10 mouse cellular contexts compared by ENCODE assay signal in genomic region chr3:30219891-30220290, GRCm38 (mm10).
A peak's percentile ranks its signal among the peaks of the same experiment; 100 is the strongest.
DNase-seq lines count a peak whose midpoint lies in the region; ATAC-seq and TF ChIP-seq lines count a peak whose summit lies in the region.
"Had no signal": no experiment of that assay in that cellular context is flagged by ENCODE, and none has a peak within 500 bp of the region (broad histone marks: within the 10 kb centered on the region; RNA-seq: fewer than 3 reads in every experiment).

No protein-coding gene starts in this region.

- peak overlapping the region; percentile 52 for H3K4me2 ChIP-seq in kidney, embryonic 15.5 days
- peak overlapping the region; percentile 58 for H3K4me2 ChIP-seq in forebrain, embryonic 11.5 days (ENCODE audit: low read depth, low read length, severe bottlenecking)
- H3K4me2 ChIP-seq in intestine, embryonic 16.5 days (ENCODE audit: low read depth, low read length): peak overlapping the region; percentile 39
- peak overlapping the region; percentile 45 for H3K4me2 ChIP-seq in midbrain, postnatal 0 days (ENCODE audit: low read depth, low read length, poor library complexity, severe bottlenecking)

- ATAC-seq in kidney, embryonic 15.5 days (replicated peaks; ENCODE audit: low FRiP score): no peak
- ATAC-seq in forebrain, embryonic 11.5 days (replicated peaks; ENCODE audit: low FRiP score): no peak
- ATAC-seq in intestine, embryonic 16.5 days: no peak
- no peak for ATAC-seq in midbrain, postnatal 0 days (ENCODE audit: low FRiP score)

- no peak for TF ChIP-seq CTCF in kidney, adult 2 months (conservative IDR thresholded peaks at IDR 0.05; ENCODE audit: insufficient read depth, insufficient read length, low read depth, low read length)
- no peak for TF ChIP-seq CTCF in midbrain, postnatal 0 days (IDR thresholded peaks at IDR 0.05)

- H3K4me3 ChIP-seq in kidney, embryonic 15.5 days (replicated peaks): peak overlapping the region; percentile 26
- H3K4me3 ChIP-seq in kidney, adult 2 months (ENCODE audit: insufficient read depth, low read depth, low read length): no peak overlapping the region
- H3K4me3 ChIP-seq in forebrain, embryonic 11.5 days (ENCODE audit: low read depth, low read length): peak overlapping the region; percentile 18
- no peak overlapping the region; the same call in 1 of the 2 replicates for H3K4me3 ChIP-seq in intestine, embryonic 16.5 days (ENCODE audit: low read length)
- H3K4me3 ChIP-seq in midbrain, postnatal 0 days (ENCODE audit: low read depth, low read length): peak overlapping the region; percentile 21

- H3K27me3 ChIP-seq in kidney, embryonic 15.5 days: 0 out of 2 replicates have a peak, but pooled peaks cover 9% of the 10 kb centered on the region
- no peaks in the 10 kb centered on the region; the same call in 1 of the 2 replicates for H3K27me3 ChIP-seq in kidney, adult 2 months (replicated peaks; ENCODE audit: control insufficient read depth, insufficient read depth, low read length)
- peaks cover 4% of the 10 kb centered on the region; the same call in 1 of the 2 replicates for H3K27me3 ChIP-seq in forebrain, embryonic 11.5 days (ENCODE audit: control insufficient read depth, insufficient read depth, low read length)
- H3K27me3 ChIP-seq in intestine, embryonic 16.5 days (replicated peaks; ENCODE audit: control insufficient read depth, insufficient read depth, low read length): no peaks in the 10 kb centered on the region; the same call in 1 of the 2 replicates
- H3K27me3 ChIP-seq in midbrain, postnatal 0 days (ENCODE audit: insufficient read depth, low read length): peaks cover 27% of the 10 kb centered on the region

- DNase-seq in kidney, adult 2 months: no peak
- DNase-seq in forebrain, embryonic 11.5 days (ENCODE audit: low spot score): no peak
- no peak for DNase-seq in midbrain, postnatal 0 days (ENCODE audit: low spot score)
- DNase-seq in retina, embryonic 14.5 days (ENCODE audit: low spot score): no peak
- no peak for DNase-seq in cerebellum, adult 11-12 months
- no peak for DNase-seq in Muller cell, postnatal 12 days (ENCODE audit: inconsistent ontology term)
- DNase-seq: layer of hippocampus, postnatal 36 days; thymus, postnatal 36 days had no signal

- no peaks in the 10 kb centered on the region for H3K36me3 ChIP-seq in kidney, embryonic 15.5 days
- no peaks in the 10 kb centered on the region for H3K36me3 ChIP-seq in kidney, adult 2 months (ENCODE audit: control insufficient read depth, insufficient read depth, low read length)
- H3K36me3 ChIP-seq in forebrain, embryonic 11.5 days (ENCODE audit: control insufficient read depth, insufficient read depth, low read length): no peaks in the 10 kb centered on the region
- no peaks in the 10 kb centered on the region for H3K36me3 ChIP-seq in intestine, embryonic 16.5 days (ENCODE audit: control insufficient read depth, insufficient read depth, low read length)
- no peaks in the 10 kb centered on the region for H3K36me3 ChIP-seq in midbrain, postnatal 0 days (ENCODE audit: insufficient read depth, low read length)

- H3K9me3 ChIP-seq in kidney, embryonic 15.5 days (replicated peaks): no peaks in the 10 kb centered on the region
- no peaks in the 10 kb centered on the region for H3K9me3 ChIP-seq in forebrain, embryonic 11.5 days (ENCODE audit: control insufficient read depth, low read length)
- no peaks in the 10 kb centered on the region for H3K9me3 ChIP-seq in intestine, embryonic 16.5 days (ENCODE audit: control insufficient read depth, low read length)
- no peaks in the 10 kb centered on the region for H3K9me3 ChIP-seq in midbrain, postnatal 0 days (ENCODE audit: low read length)

- WGBS in kidney, embryonic 15.5 days: 55% methylated on average over 8 of the region's 8 CpGs
- WGBS in kidney, adult 2 months: 64% methylated on average over 8 of the region's 8 CpGs
- 15% methylated on average over 8 of the region's 8 CpGs for WGBS in forebrain, embryonic 11.5 days
- WGBS in intestine, embryonic 16.5 days: 52% methylated on average over 8 of the region's 8 CpGs
- WGBS in midbrain, postnatal 0 days: 15% methylated on average over 8 of the region's 8 CpGs

- no peak for TF ChIP-seq POLR2A in kidney, adult 2 months (IDR thresholded peaks at IDR 0.05; ENCODE audit: low read depth, low read length)

- H3K27ac ChIP-seq in kidney, embryonic 15.5 days: 0 out of 2 replicates have a peak overlapping the region, but pooled peaks have one; percentile 9
- H3K27ac ChIP-seq in kidney, adult 2 months (ENCODE audit: insufficient read depth, low read depth, low read length): no peak overlapping the region
- no peak overlapping the region for H3K27ac ChIP-seq in forebrain, embryonic 11.5 days (ENCODE audit: low read depth, low read length)
- no peak overlapping the region for H3K27ac ChIP-seq in intestine, embryonic 16.5 days (ENCODE audit: low read length)
- H3K27ac ChIP-seq in midbrain, postnatal 0 days (ENCODE audit: low read depth, low read length): no peak overlapping the region

- H3K4me1 ChIP-seq in kidney, embryonic 15.5 days: peaks cover 17% of the 10 kb centered on the region
- H3K4me1 ChIP-seq in kidney, adult 2 months (ENCODE audit: control insufficient read depth, insufficient read depth, low read length): no peaks in the 10 kb centered on the region; the same call in 1 of the 2 replicates
- H3K4me1 ChIP-seq in forebrain, embryonic 11.5 days (replicated peaks; ENCODE audit: control insufficient read depth, insufficient read depth, low read length): peaks cover 14% of the 10 kb centered on the region
- 0 out of 2 replicates have a peak, but pooled peaks cover 5% of the 10 kb centered on the region for H3K4me1 ChIP-seq in intestine, embryonic 16.5 days (ENCODE audit: control insufficient read depth, insufficient read depth, low read length)
- H3K4me1 ChIP-seq in midbrain, postnatal 0 days (ENCODE audit: insufficient read depth, low read length): no peaks in the 10 kb centered on the region

- no peak overlapping the region for H3K9ac ChIP-seq in kidney, embryonic 15.5 days
- H3K9ac ChIP-seq in forebrain, embryonic 11.5 days (ENCODE audit: low read length): peak overlapping the region; percentile 17; the same call in 1 of the 2 replicates
- H3K9ac ChIP-seq in intestine, embryonic 16.5 days (ENCODE audit: low read depth, low read length): no peak overlapping the region
- no peak overlapping the region for H3K9ac ChIP-seq in midbrain, postnatal 0 days (replicated peaks; ENCODE audit: low read length, poor library complexity, severe bottlenecking)

Comparison
In these comparisons a context has a peak if more than half of its experiments do, and no peak if none do; other contexts are left out.
1. H3K4me3 ChIP-seq: peak in kidney, embryonic 15.5 days (single experiment), forebrain, embryonic 11.5 days (single experiment) and midbrain, postnatal 0 days (single experiment); none in kidney, adult 2 months (single experiment) and intestine, embryonic 16.5 days (single experiment).
2. Peak in every context shown above with its lines, with median percentiles within 50 percentile points of each other: H3K4me2 ChIP-seq.